Mouse (Mus musculus): ENCODE measurements around the gene Vmn1r1. TPM values are rescaled to one million over a fixed set of nuclear protein-coding genes. Genes with fewer than 3 reads are reported as not detected.

The Vmn1r1 gene
- polyA plus RNA-seq, 1 experiment from 2014 or later, result not detected

DNA sequence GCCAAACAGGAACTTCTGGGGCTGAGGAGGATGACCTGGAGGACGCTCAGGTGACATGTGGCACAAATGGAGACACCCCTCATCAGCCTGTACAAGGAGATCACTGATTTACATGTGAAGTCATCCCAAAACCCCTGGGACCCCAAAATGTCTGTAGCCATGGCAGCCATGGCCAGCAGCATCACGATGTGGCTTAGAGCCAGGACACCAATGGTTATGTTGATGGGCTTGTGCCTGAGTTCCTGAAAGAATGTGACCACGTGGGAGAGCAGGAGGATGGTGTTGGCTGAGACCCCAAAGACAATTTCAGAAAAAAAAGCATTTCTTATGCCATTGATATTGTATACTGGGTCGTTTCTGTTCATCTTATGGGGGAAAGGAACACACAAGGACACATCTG lies 6.6 kb downstream of the Vmn1r1 start:
- H3K9me3 ChIP-seq, result no peaks in the 10 kb centered on the region
- no peaks in the 10 kb centered on the region for H3K4me1 ChIP-seq
- H3K27me3 ChIP-seq (replicated peaks; ENCODE audit: low read depth, poor library complexity, severe bottlenecking), result no peaks in the 10 kb centered on the region
- H3K27ac ChIP-seq (replicated peaks), result no peak overlapping the region
- H3K4me3 ChIP-seq, result no peak overlapping the region
- 66% methylated on average over 4 of the region's 4 CpGs for WGBS
- no peak for DNase-seq (ENCODE audit: low spot score)
- no peaks in the 10 kb centered on the region for H3K36me3 ChIP-seq (replicated peaks)

GRCm38 (mm10) chr1:182149966-182150365 lies 14.3 kb downstream of the Vmn1r1 start:
- DNase-seq (ENCODE audit: low spot score), result no peak
- Histone ChIP-seq H3K9me3 (no peaks in the 10 kb centered on the region), H3K27ac (replicated peaks) (no peak overlapping the region), H3K36me3 (replicated peaks) (no peaks in the 10 kb centered on the region), H3K4me1 (peaks cover 24% of the 10 kb centered on the region), H3K4me3 (no peak overlapping the region), H3K27me3 (replicated peaks; ENCODE audit: low read depth, poor library complexity, severe bottlenecking) (no peaks in the 10 kb centered on the region)
- 88% methylated on average over 2 of the region's 2 CpGs for WGBS

DNA sequence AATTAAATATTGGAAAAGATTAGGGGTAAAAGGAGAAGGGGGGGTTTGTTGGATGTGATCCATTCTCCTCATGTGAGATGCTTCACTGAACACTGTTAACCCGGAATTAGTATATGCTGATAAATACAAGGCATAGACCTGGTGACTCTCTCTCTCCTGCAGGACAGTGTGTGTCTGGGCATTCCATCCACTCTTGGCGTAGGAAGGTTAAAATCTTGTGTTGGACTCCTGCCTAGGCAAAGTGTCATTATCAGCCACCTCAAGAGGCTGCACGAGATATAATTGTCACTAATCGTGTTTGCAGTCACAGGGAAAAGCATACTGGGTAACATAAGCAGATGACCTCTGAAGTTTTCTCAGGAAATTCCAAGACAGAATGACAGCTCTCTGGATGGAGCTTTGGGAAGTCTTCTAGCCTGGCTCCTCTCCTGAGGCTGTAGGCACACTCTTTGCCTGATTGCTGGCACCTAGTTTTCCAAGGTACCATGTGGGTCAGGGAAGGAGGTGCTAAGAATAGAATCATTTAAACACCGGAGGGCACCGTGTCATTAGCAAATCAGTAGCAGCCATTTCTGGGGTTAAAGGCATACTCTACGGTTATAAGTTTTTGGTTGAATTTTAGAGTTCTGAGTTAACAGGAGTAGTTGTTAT lies 15.3 kb downstream of the Vmn1r1 start:
- Histone ChIP-seq H3K4me1 (peaks cover 28% of the 10 kb centered on the region), H3K36me3 (replicated peaks) (no peaks in the 10 kb centered on the region), H3K4me3 (no peak overlapping the region), H3K9me3 (no peaks in the 10 kb centered on the region), H3K27me3 (replicated peaks; ENCODE audit: low read depth, poor library complexity, severe bottlenecking) (no peaks in the 10 kb centered on the region), H3K27ac (replicated peaks) (no peak overlapping the region)
- 67% methylated on average over 7 of the region's 7 CpGs for WGBS
- no peak for DNase-seq (ENCODE audit: low spot score)

DNA sequence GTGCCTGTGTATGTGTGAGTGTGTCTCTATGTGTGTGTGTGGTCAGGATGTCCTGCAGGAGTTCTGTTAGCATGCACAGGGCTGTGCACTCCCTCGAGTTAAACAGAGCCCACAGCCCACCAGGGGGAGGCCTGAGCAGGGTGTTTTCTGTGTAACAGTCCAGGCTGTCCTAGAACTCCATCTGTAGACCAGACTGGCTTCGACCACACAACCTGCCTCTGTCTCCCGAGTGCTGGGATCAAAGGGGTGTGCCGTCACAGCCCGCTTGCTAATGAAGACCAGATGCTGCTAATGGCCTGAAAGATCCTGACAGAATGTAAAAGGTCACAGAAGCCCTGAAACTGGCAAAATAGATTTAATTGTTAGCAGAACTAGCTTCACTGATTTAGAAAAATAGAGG lies 18.7 kb downstream of the Vmn1r1 start:
- no peaks in the 10 kb centered on the region for H3K36me3 ChIP-seq (replicated peaks)
- H3K27me3 ChIP-seq (replicated peaks; ENCODE audit: low read depth, poor library complexity, severe bottlenecking), result no peaks in the 10 kb centered on the region
- WGBS, result 30% methylated on average over 5 of the region's 5 CpGs
- H3K4me1 ChIP-seq, result peaks cover 24% of the 10 kb centered on the region
- DNase-seq (ENCODE audit: low spot score), result peak; percentile 83
- H3K9me3 ChIP-seq, result no peaks in the 10 kb centered on the region
- no peak overlapping the region; the same call in 1 of the 2 replicates for H3K27ac ChIP-seq (replicated peaks)
- H3K4me3 ChIP-seq, result no peak overlapping the region

- H3K27ac ChIP-seq (replicated peaks), result no peak overlapping the region
- H3K4me1 ChIP-seq, result peaks cover 31% of the 10 kb centered on the region
- no peaks in the 10 kb centered on the region for H3K9me3 ChIP-seq
- no peak for DNase-seq (ENCODE audit: low spot score)
- WGBS, result 79% methylated on average over 8 of the region's 8 CpGs
- no peak overlapping the region for H3K4me3 ChIP-seq
- H3K27me3 ChIP-seq (replicated peaks; ENCODE audit: low read depth, poor library complexity, severe bottlenecking), result 0 out of 2 replicates have a peak, but pooled peaks cover 7% of the 10 kb centered on the region
- no peaks in the 10 kb centered on the region for H3K36me3 ChIP-seq (replicated peaks)
Measured at GRCm38 (mm10) chr1:182143288-182143687, 21.0 kb downstream of the Vmn1r1 start.

DNA sequence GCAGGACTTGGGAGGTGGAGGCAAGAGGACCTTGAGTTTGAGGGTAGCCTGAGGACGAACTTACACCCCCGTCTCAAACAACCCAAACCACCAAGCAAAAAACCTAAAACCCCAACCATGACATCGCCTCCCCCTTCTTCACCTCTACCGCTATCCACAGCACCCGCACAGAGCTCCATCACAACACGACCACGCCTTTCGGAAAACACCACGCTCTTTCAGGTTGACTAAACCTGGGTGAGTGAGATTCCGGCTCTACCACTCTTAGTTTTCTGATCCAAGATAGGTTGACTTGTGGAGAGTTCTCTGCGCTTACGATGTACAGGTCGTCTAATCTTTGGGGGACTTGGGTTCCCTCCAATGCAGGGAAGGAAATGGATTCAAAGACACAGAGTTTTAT lies 21.6 kb downstream of the Vmn1r1 start:
- Histone ChIP-seq H3K9me3 (no peaks in the 10 kb centered on the region), H3K27me3 (replicated peaks; ENCODE audit: low read depth, poor library complexity, severe bottlenecking) (0 out of 2 replicates have a peak, but pooled peaks cover 7% of the 10 kb centered on the region), H3K4me1 (peaks cover 31% of the 10 kb centered on the region), H3K27ac (replicated peaks) (no peak overlapping the region), H3K36me3 (replicated peaks) (no peaks in the 10 kb centered on the region), H3K4me3 (no peak overlapping the region)
- WGBS, result 96% methylated on average over 13 of the region's 13 CpGs
- DNase-seq (ENCODE audit: low spot score), result no peak

DNA sequence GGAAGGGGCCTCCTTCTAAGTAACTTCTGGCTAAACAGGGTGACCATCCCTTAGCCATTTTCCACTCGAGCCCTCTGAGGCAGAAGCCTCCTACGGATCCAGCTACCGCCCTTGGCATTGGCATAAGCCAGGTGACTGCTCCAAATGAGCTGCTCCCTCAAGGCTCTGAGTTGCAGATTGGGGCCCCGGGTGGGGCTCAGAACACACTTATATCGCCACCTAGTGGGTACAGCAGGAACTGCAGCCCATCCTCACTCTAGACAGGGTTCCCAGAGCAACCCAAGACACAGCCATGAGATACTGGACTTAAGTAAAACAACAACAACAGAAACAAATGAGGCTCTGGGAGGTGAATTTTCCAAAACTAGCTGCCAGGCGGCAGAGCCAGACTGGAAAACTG lies 23.9 kb downstream of the Vmn1r1 start:
- Histone ChIP-seq H3K4me3 (peak overlapping the region; percentile 27; the same call in 1 of the 2 replicates), H3K27me3 (replicated peaks; ENCODE audit: low read depth, poor library complexity, severe bottlenecking) (peaks cover 18% of the 10 kb centered on the region; the same call in 1 of the 2 replicates), H3K4me1 (peaks cover 30% of the 10 kb centered on the region), H3K36me3 (replicated peaks) (no peaks in the 10 kb centered on the region), H3K9me3 (no peaks in the 10 kb centered on the region), H3K27ac (replicated peaks) (no peak overlapping the region)
- peak; percentile 86 for DNase-seq (ENCODE audit: low spot score)
- 3% methylated on average over 6 of the region's 6 CpGs for WGBS

DNA sequence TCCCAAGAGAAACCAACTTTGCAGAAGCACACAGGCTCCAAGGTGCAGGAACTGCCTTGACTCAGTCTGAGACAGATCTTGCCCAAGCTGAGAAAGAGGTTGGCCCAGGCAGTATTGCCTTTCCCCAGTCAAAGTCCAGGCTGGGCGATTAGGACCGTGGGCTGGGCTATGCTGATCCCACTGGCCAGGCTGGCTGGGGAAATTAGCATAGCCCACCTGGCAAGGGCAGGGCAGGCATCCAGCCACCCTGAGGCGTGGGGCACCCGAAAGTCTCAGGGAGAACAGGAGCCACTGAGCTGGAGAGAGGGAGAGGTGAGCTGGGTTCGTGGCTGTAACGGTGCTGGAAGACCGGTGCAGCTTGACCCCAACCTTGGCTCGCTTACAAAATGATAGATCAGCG lies 24.3 kb downstream of the Vmn1r1 start:
- Histone ChIP-seq H3K36me3 (replicated peaks) (no peaks in the 10 kb centered on the region), H3K9me3 (no peaks in the 10 kb centered on the region), H3K4me3 (0 out of 2 replicates have a peak overlapping the region, but pooled peaks have one; percentile 27), H3K4me1 (peaks cover 25% of the 10 kb centered on the region), H3K27ac (replicated peaks) (no peak overlapping the region), H3K27me3 (replicated peaks; ENCODE audit: low read depth, poor library complexity, severe bottlenecking) (peaks cover 18% of the 10 kb centered on the region; the same call in 1 of the 2 replicates)
- DNase-seq (ENCODE audit: low spot score), result no peak
- WGBS, result 31% methylated on average over 9 of the region's 9 CpGs

DNA sequence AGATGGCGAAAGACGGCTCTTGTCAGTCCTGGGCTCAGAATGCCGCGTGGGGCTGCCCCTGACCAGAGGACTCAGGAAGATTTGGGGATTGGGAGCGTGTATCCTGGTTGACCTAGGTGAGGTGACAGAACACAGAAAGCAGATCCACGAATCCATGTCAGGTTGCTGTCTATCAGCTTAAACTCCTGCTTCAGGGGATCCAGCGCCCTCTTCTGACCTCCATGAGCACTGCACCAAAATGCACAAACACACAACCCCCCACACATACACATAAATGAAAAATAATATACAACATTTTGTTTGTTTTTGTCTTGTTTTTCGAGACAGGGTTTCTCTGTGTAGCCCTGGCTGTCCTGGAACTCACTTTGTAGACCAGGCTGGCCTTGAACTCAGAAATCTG lies 26.1 kb downstream of the Vmn1r1 start:
- Histone ChIP-seq H3K27ac (replicated peaks) (no peak overlapping the region), H3K9me3 (no peaks in the 10 kb centered on the region), H3K27me3 (replicated peaks; ENCODE audit: low read depth, poor library complexity, severe bottlenecking) (peaks cover 18% of the 10 kb centered on the region; the same call in 1 of the 2 replicates), H3K4me1 (peaks cover 21% of the 10 kb centered on the region), H3K36me3 (replicated peaks) (no peaks in the 10 kb centered on the region), H3K4me3 (no peak overlapping the region)
- DNase-seq (ENCODE audit: low spot score), result no peak
- 72% methylated on average over 8 of the region's 8 CpGs for WGBS

- DNase-seq (ENCODE audit: low spot score), result peak; percentile 30
- Histone ChIP-seq H3K4me1 (peaks cover 21% of the 10 kb centered on the region), H3K36me3 (replicated peaks) (peaks cover 5% of the 10 kb centered on the region), H3K27ac (replicated peaks) (0 out of 2 replicates have a peak overlapping the region, but pooled peaks have one; percentile 11), H3K9me3 (no peaks in the 10 kb centered on the region), H3K27me3 (replicated peaks; ENCODE audit: low read depth, poor library complexity, severe bottlenecking) (peaks cover 18% of the 10 kb centered on the region; the same call in 1 of the 2 replicates), H3K4me3 (no peak overlapping the region)
- WGBS, result 65% methylated on average over 28 of the region's 28 CpGs
Measured at GRCm38 (mm10) chr1:182137204-182138125, 26.8 kb downstream of the Vmn1r1 start.

DNA sequence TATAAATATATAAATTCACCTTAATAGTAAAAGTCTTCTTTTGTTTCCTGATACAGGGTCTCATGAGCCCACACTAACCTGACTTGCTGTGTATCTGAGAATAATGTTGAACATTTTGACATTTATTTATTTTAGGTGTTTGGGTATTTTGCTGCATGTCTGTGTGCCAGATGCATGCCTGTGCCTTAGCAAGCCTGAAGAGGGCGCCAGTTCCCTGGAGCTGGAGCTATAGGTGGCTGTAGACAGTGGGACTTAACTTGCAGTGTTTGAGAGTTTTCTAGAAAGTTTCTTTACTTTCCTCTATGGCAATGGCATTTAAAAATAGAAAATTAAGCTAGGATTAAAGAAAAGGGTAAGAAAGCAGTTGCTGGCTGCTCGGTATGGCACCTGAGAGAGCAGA lies 33.5 kb downstream of the Vmn1r1 start:
- no peak for DNase-seq (ENCODE audit: low spot score)
- no peak overlapping the region for H3K27ac ChIP-seq (replicated peaks)
- H3K9me3 ChIP-seq, result no peaks in the 10 kb centered on the region
- H3K27me3 ChIP-seq (replicated peaks; ENCODE audit: low read depth, poor library complexity, severe bottlenecking), result no peaks in the 10 kb centered on the region
- peaks cover 60% of the 10 kb centered on the region for H3K36me3 ChIP-seq (replicated peaks)
- WGBS, result 55% methylated on average over 2 of the region's 2 CpGs
- H3K4me3 ChIP-seq, result no peak overlapping the region
- peaks cover 11% of the 10 kb centered on the region for H3K4me1 ChIP-seq

DNA sequence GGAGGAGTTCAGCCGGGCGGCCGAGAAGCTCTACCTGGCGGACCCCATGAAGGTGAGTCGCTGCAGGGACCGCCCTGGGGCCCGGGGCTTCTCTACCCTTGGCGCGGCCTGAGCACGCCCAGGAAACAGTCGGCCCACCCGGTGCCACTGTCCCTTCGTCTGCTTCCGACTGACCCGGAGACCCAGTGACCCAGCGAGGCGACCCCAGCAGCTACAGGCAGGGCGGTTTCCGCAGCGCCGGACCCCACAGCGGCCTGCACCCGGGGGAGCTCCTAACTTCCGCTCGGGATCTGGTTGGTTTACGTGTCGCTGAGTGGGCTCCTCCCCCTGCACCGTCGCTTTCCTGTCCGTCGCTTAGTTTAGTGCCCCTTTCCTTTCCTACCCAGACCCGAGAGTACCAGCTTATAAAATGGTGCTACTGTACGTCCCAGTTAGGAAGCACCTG lies 39.3 kb downstream of the Vmn1r1 start:
- Histone ChIP-seq H3K9me3 (no peaks in the 10 kb centered on the region), H3K4me3 (peak overlapping the region; percentile 94), H3K27me3 (replicated peaks; ENCODE audit: low read depth, poor library complexity, severe bottlenecking) (no peaks in the 10 kb centered on the region), H3K36me3 (replicated peaks) (peaks cover 36% of the 10 kb centered on the region), H3K27ac (replicated peaks) (peak overlapping the region; percentile 89), H3K4me1 (peaks cover 21% of the 10 kb centered on the region)
- 0% methylated on average over 33 of the region's 33 CpGs for WGBS
- DNase-seq (ENCODE audit: low spot score), result peak; percentile 90
